9 mouse cellular contexts compared by ENCODE assay signal in the genomic region with DNA sequence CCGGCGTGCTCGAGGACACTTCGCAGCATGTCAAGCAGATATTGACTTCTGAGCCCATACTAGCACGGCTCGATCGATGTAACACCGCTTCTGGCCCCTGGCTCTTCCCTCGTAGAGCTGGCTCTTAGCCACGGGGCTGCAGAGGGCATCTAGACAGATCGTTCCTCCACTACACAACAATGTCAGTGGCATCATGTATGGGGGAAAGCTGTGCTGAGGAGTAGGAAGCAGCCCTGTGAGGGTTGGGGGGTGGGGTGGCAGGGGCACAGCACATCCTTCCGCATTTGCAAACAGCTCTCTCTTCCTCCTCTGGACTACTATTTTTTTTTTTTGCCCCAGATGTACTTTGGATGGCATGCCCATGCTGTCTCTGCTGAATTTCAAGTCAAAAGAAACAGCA.
A peak's percentile ranks its signal among the peaks of the same experiment; 100 is the strongest.
DNase-seq lines count a peak whose midpoint lies in the region; ATAC-seq lines count a peak whose summit lies in the region.
"Had no signal": no experiment of that assay in that cellular context is flagged by ENCODE, and none has a peak within 500 bp of the region (broad histone marks: within the 10 kb centered on the region; RNA-seq: fewer than 3 reads in every experiment).

No protein-coding gene starts in this region.

- H3K27ac ChIP-seq in midbrain, embryonic 10.5 days (replicated peaks), result peak overlapping the region; percentile 60
- no peak overlapping the region for H3K27ac ChIP-seq in midbrain, embryonic 15.5 days
- H3K27ac ChIP-seq in liver, embryonic 13.5 days, result no peak overlapping the region

- peaks cover 87% of the 10 kb centered on the region for H3K27me3 ChIP-seq in midbrain, embryonic 10.5 days (ENCODE audit: low read depth, poor library complexity, severe bottlenecking)
- no peaks in the 10 kb centered on the region; the same call in 1 of the 2 replicates for H3K27me3 ChIP-seq in midbrain, embryonic 15.5 days (replicated peaks)
- no peaks in the 10 kb centered on the region for H3K27me3 ChIP-seq in liver, embryonic 13.5 days

- DNase-seq in cerebellum, postnatal 14 days, result peak; percentile 13 to 20
- DNase-seq in cerebellum, adult 8-10 months, result no peak
- DNase-seq in midbrain, embryonic 10.5 days (ENCODE audit: low spot score), result no peak
- DNase-seq in liver, embryonic 13.5 days, result no peak
- peak; percentile 33 for DNase-seq in thymus, postnatal 14 days
- no peak for DNase-seq in adrenal gland, adult (ENCODE audit: inconsistent age in 2 of 2, low spot score in 1 of 2)
- no peak for DNase-seq in adrenal gland, postnatal 25 days
- DNase-seq: adrenal gland, adult 2 months had no signal

- H3K4me1 ChIP-seq in midbrain, embryonic 10.5 days, result peaks cover 54% of the 10 kb centered on the region
- peaks cover 7% of the 10 kb centered on the region; the same call in 1 of the 2 replicates for H3K4me1 ChIP-seq in midbrain, embryonic 15.5 days
- H3K4me1 ChIP-seq in liver, embryonic 13.5 days (replicated peaks), result 0 out of 2 replicates have a peak, but pooled peaks cover 6% of the 10 kb centered on the region

- H3K9me3 ChIP-seq in midbrain, embryonic 10.5 days (replicated peaks), result no peaks in the 10 kb centered on the region
- H3K9me3 ChIP-seq in midbrain, embryonic 15.5 days, result no peaks in the 10 kb centered on the region
- H3K9me3 ChIP-seq in liver, embryonic 13.5 days (replicated peaks), result no peaks in the 10 kb centered on the region

- no peak overlapping the region for H3K9ac ChIP-seq in midbrain, embryonic 15.5 days
- H3K9ac ChIP-seq in liver, embryonic 13.5 days, result no peak overlapping the region

- H3K4me2 ChIP-seq in midbrain, embryonic 15.5 days, result no peak overlapping the region
- peak overlapping the region; percentile 36; the same call in 1 of the 2 replicates for H3K4me2 ChIP-seq in liver, embryonic 13.5 days

- no peak for ATAC-seq in midbrain, embryonic 15.5 days (replicated peaks)
- no peak for ATAC-seq in liver, embryonic 13.5 days (ENCODE audit: low read depth)

- 78% methylated on average over 12 of the region's 12 CpGs for WGBS in midbrain, embryonic 10.5 days
- WGBS in midbrain, embryonic 15.5 days, result 48% methylated on average over 12 of the region's 12 CpGs
- 21% methylated on average over 12 of the region's 12 CpGs for WGBS in liver, embryonic 13.5 days (ENCODE audit: insufficient replicate concordance)

- H3K36me3 ChIP-seq in midbrain, embryonic 10.5 days, result no peaks in the 10 kb centered on the region
- H3K36me3 ChIP-seq in midbrain, embryonic 15.5 days (replicated peaks), result no peaks in the 10 kb centered on the region
- H3K36me3 ChIP-seq in liver, embryonic 13.5 days, result no peaks in the 10 kb centered on the region

- H3K4me3 ChIP-seq in midbrain, embryonic 10.5 days, result no peak overlapping the region
- H3K4me3 ChIP-seq in midbrain, embryonic 15.5 days, result no peak overlapping the region
- H3K4me3 ChIP-seq in liver, embryonic 13.5 days (replicated peaks), result no peak overlapping the region

Comparison
In these comparisons a context has a peak if more than half of its experiments do, and no peak if none do; other contexts are left out.
1. DNase-seq: peak in cerebellum, postnatal 14 days (2 of 2) and thymus, postnatal 14 days (single experiment); none in cerebellum, adult 8-10 months (single experiment), midbrain, embryonic 10.5 days (single experiment), liver, embryonic 13.5 days (single experiment), adrenal gland, adult (0 of 2) and adrenal gland, postnatal 25 days (single experiment).